Mouse (Mus musculus) cerebellum, adult 2 months (tissue): ENCODE measurements at regions not wholly inside any gene's neighbourhood (a gene's known extent, or its start where the extent isn't known, plus 50 kb on each side); places are given as distances from the start of the nearest gene placed in this dataset.
"Not testable (repeated sequence)": the region's sequence is repeated elsewhere in the genome, so short reads cannot be mapped to it uniquely, and the experiment has no call there.

Experiments used
- CTCF ChIP-seq: fragments of 200-500 bp; IDR thresholded peaks from 2 replicates; pipeline ENCODE4 v1.5.1; 2011; ENCODE audit warnings: low read depth, mild to moderate bottlenecking, control low read depth, low read length, moderate library complexity, borderline replicate concordance; ENCODE audit not compliant: insufficient read depth
- POLR2A ChIP-seq: fragments of 200-500 bp; IDR thresholded peaks from 2 replicates; pipeline ENCODE4 v1.6.1; 2011; ENCODE audit warnings: low read length, control low read depth, borderline replicate concordance; ENCODE audit not compliant: insufficient read depth

DNA sequence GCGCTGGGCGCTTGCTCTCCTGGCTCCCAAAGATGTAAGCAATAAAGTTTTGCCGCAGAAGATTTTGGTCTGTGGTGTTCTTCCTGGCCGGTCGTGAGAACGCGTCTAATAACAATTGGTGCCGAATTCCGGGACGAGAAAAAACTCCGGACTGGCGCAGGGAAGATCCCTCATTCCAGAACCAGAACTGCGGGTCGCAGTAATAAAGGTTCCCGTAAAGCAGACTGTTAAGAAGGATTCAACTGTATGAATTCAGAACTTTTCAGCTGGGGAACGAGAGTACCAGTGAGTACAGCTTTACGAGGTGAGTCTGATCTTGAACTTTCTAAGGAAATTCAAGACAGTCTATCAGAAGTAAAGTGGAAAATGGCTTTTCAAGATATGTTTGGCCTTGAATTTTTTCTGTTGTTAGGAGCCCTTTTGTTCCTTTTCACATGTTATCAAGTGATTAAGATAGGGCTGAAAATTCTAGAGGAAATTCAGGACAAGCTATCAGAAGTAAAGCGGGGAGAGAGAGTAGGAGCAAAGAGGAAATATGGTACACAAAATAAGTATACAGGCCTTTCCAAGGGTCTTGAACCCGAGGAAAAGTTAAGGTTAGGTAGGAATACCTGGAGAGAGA lies 76.4 kb downstream of the Dusp6 start:
- not testable (repeated sequence) for TF ChIP-seq CTCF, POLR2A
